Mouse (Mus musculus): ENCODE data around the gene Car2. TPM values are rescaled to one million over a fixed set of nuclear protein-coding genes. Genes with fewer than 3 reads are reported as not detected.

Car2 gene
- 1,227 and 1,460 TPM in 2 replicates for polyA plus RNA-seq (2012; rRNA removed)

DNA sequence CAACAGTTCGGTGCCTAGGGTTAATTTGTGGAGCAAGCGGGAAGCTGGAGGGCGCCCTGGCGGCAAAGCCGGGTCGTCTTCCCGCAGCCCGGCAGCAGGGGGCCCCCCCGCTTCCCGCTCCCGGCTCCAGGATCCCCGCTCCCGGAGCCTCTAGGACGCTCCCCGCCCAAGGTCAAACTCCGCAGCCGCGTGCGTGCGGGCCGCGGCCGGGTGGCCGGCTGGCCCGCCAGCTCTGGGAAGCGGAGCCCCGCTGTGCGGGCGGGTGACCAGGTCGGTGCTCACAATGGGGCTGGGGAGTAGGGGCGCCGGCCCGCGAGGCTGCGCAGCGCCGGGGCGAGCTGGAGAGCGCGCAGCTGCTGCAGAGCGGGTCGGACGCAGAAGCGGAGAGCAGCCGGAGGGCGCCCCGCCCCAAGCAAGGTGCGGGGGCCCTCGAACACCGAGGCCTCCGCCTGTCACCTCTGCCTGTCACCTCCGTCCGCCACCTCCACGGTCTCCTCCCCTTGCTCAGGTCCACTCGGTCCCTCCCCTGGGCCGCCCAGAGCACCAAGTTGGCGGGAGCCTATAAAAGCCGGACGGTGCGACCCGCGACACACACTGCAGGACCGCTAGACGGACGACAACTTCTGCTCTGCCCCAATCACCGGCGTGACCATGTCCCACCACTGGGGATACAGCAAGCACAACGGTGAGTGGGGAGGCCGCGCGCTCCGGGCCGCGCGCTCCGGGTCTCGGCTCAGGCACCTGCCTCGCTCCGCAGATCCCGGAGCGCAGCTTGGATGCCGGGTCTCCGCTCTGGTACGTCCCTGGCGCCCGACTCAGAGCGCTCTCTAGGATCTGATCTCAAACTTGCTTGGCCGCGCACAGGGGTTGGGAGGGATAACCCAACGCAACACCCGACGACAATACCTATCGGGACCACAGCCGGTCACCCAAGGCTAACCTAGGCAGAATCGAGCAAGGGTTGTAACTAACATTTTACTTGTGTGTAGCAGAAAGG lies at the start of gene Car2:
TSS of gene Car2 (plus strand) at position 172 of the 997 bp plus-strand sequence.

DNA sequence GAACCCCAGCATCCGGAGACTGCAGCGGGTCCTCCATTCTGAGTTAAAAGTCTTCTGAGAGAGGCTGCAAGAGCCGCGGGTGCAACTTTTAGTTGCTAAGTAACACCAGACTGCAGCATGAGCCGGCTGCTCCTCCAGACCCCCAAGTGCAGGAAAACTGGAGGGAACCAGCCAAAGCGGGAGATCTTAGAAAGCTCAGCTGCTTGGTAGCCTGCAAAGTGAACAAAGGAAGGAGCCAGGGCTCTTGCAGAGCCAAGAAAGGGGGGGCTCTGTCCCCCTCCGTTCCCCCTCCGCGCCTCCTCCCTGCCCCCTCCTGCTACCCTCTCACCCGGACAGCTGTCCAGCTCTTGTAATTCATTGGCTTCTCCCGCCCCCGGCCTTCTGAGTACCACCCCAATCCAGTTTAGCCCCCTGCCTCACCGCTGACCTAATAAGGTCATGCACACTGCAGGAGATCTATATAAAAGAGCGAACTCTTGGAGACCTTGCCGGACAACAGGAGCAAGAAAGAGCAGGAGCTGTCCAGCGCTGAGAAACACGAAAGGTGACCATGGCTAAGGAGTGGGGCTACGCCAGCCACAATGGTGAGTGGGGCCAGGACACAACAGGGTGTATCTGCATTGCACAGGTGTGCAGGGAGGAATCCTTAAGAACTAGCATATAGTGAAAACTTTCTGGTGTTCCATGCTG lies 22.9 kb upstream of the Car2 start, which contains the start of gene Car3:
TSS of gene Car3 (plus strand) at position 491 of the 690 bp plus-strand sequence.

Other genes with a start within 250 kb of the Car2 start
- 1.9 and 2.4 TPM in 2 replicates for gene Car13, start 244.5 kb upstream of the Car2 start, polyA plus RNA-seq (2012; rRNA removed)
- gene Car1, start 77.9 kb upstream of the Car2 start, polyA plus RNA-seq (2012; rRNA removed), result 13.7 and 18.7 TPM in 2 replicates
- 32.8 and 32.9 TPM in 2 replicates for gene Car3, start 22.8 kb upstream of the Car2 start, polyA plus RNA-seq (2012; rRNA removed)